Mouse (Mus musculus): ENCODE data around the gene Gm11034.
A peak's percentile ranks its signal among the peaks of the same experiment; 100 is the strongest.

Gm11034 gene

DNA sequence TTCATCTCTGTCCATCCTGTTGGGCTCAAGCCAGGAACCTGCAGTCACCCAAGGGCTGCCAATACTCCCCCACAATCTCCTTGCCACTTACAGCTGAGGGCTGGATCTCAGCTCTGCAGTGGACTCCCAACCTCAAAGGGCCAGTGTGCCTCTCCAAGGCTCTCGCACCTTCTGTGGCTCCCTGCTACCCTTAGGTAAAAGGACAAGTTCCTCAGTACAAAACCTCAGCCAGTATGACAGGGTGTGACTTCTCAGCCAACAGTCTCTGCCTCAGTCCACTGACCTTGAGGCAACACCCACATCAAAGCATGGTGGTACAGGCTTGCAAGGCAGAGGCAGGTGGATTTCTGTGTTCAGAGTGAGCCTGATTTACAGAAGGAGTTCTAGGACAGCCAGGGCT, 1.6 kb downstream of the Gm11034 start:
- peak; percentile 63 to 78 for DNase-seq (ENCODE audit: low spot score in 2 of 2)

DNA sequence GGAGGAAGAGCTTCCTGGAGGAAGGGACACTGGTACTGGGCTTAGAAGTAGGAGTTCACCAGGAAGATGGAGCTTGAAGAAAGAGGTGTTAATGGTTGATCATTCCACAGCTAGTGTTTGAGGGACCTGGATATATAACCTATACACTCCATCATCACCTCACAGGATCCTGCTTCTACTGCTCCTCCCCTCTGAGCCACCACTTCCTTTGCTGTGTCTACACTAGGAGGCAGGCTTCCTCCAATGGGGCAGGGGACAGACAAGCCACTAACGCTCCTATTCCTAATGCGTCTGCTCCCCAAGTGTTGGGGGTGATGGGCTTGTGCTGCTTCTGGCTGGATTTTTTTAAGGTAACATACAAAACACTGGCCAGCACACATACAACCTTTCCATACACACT, 2.7 kb downstream of the Gm11034 start:
- DNase-seq (ENCODE audit: low spot score in 2 of 2) = no peak

DNA sequence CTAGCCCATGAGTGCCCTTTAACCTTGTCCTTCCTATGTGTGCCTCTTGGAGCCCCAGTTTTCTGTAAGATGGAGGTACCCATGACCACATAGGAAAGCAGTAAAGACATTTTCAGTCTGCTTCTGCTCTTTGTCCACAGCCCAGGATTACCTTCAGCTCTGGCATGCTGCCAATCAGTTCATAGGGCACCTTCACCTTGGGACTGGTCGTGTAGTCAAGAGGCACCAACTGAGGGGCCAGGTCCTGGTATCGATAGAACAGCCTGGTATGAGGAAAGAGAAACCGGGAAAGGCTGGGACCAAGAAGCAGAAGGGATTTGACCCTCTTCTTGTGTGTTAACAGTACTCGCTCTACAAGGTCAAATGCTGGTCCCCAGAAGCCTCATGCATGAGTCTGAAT, 3.2 kb downstream of the Gm11034 start:
- no peak for DNase-seq (ENCODE audit: low spot score in 2 of 2)

DNA sequence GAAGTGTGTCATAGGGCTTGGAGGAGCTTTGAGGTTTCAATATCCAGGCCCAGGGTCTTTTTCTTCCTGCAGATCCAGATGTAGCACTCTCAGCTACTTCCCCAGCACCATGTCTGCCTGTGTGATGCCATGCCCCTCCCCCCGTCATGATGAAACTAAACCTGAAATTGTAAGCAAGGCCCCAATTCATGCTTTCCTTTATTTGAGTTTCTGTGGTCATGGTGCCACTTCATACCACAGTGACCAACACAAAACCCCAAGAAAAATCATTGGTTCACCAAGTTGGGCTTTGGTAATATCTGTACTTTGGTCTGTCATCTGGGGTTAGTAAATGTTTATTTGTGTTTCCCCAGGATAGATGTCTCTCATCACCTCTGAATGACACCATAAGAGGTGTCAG, 4.9 kb downstream of the Gm11034 start:
- peak; percentile 34 to 67 for DNase-seq (ENCODE audit: low spot score in 2 of 2)

DNA sequence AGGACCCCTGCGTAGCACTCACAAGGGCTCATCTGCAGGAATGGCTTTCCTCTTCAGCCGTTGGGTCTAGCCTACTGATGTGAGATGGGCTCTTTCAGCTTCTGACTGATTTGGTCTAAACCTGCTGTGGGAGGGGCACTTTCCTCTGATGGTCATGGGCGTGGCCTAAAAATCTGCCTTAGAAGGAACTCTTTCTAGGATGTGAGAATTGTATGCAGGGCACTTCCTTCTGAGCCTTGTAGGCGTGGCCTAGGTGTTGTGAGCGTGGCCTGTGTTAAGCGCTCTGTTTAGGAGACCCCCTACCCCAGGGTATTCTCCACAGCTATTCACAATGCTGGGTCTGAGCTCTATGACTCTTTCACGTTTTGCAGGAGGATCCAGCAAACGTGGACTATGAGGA, 15.4 kb downstream of the Gm11034 start:
- no peak for DNase-seq (ENCODE audit: low spot score in 2 of 2)

DNA sequence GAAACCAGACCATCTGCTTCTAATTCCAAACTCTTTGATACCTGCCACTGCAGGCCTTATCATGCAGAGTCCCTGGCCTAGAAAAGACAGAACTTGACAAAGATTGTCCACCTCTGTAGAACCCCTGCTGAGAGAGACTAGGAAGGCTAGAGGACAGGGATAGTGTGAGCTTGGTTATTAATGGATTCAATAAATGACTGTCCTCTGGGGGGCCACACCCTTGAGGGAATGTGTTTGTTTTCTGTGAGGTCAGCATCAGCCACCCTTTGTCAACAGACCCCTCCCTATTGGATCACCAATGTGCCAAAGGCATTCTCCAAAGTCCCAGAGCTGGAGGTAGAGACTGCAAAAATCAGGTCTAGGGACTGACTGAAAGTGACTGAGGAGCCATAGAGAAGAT, 21.4 kb downstream of the Gm11034 start:
- DNase-seq (ENCODE audit: low spot score in 2 of 2) = no peak

DNA sequence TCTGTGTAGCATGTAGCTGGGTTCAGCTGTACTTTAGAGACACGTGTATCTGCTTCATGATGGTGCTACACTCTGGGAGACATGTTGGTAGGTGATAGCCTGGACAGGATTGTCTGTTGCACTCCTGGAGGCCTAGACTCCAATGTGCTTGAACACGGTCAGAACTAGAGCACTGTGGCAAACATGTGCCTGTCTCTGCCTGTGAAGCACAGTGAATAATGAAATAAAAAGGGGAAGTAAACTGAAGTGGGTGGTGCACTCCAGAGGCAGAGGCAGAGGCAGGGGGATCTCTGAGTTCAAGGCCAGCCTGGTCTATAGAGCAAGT, 23.3 kb downstream of the Gm11034 start:
- DNase-seq (ENCODE audit: low spot score in 2 of 2) = peak in 1 of 2 experiments; percentile 22

DNA sequence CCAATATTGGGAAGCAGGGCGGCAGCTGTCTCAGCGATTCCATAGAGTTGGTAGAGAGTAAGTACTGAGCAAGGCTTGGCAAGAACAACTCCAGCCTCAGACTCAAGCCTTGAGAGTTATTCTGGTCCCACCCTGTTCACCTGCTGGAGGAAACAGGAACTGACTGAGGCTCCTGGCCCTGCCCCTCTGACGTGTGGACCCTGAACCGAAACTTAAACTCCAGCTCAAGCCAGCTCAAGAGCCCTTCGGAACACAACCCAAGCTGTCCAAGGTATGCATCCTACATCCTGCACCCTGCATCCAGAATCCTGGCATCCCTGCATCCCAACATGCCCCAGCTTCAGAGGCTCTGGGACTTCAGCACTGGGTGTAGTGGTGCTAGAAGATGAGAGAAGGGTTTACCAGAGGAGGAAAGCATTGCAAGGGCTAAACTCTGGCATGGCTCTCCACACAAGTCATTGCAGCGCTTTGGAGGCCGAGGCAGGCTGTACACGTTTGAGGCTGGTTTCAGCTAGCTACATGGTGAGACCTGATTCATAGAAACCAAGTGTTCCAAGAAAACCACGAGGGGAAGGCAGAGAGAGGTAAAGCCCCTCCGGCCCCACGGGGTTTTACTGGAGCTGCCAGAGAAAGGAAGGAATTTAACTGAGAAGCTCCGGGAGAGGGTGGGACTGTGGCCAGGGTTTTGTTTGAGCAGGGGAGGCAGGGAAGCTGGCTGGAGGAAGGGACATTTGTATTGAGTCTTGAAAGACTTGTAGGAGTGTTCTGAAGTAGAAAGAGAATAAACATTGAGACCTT, 23.8 kb downstream of the Gm11034 start, which contains the start of gene Hsh2d:
Gene Hsh2d (plus strand): TSS at position 222 of the 798 bp plus-strand sequence.
- DNase-seq (ENCODE audit: low spot score in 2 of 2) = peak; percentile 67 to 81

DNA sequence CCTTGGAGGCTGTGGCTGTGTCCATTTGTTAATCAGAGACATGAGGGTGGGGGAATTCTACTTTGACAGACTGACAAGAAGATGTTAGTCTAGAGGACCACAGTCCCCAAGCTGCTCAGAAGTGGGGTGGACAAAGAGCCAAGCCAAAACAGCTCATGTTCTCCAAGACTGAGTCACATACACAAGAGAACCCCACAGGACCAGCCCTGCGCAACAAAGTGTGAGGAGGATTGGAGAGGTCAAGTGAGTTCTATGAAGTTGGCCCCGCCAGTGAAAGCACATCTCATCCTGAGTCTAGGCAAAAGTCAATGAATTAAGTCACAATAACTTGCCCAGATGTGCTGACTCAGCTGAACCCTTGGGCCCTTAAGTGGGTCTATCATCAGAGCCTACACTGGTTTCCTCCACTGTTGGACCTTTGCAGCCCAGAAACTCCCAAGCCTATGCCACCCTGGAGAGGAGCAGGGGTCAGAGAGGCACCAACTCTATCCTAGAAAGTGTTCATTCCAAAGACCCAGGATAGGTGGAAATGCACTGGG, 25.6 kb downstream of the Gm11034 start:
- no peak for DNase-seq (ENCODE audit: low spot score in 2 of 2)

DNA sequence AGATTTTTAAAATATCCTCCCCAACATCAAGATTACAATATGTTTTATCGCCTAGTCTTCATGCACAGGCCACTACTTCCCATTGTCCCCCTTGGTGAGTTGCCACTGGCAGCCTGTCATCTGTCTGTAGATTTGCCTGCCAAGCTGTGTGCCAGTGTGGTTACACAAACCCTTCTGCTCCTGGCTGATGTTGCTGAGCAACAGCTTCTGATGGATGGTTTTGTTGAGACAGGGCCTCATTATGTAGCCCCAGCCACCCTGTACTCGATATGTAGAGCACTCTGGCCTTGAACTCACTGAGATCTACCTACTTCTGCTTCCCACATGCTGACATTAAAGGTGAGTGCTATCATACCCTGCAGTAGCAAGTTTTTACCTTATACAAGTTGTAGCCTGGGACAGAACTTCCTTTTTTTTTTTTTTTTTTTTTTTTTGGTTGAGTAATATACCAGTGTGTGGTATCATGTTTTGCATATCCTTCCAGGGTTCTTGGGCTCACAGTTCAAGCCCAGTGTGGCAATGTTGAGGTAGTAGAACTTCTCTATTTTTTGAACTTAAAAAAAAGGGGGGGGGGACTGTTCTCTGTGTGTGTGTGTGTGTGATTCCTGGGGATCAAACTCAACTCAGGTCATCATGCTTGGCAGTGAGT, 29.8 kb downstream of the Gm11034 start:
- peak in 1 of 2 experiments; percentile 59 for DNase-seq (ENCODE audit: low spot score in 2 of 2)

DNA sequence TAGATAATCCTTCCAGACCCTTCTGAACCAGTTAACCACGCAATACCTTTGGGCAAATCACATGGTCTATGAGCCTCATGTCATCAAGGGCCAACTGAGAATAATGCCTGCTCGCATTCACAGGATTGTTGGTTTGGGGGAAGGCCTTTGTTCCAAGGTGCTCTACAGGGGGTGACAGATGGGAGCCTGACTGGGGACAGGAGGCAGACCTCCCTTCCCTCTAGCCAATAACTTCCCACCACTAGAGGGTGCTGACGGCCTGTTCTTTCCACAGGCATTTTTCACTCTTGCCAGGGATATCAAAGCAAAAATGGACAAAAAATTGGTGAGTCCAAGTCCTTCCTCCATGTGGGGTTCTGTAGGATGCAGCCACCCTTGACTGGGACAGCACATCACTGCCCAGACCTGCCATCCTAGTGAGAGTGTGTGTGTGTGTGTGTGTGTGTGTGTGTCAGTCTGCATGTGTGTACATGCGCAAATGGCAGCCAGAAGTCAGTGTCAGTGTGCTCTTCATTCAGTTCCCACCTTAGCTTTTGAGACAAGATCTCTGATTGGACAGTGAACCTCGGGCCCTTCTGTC, 36.0 kb downstream of the Gm11034 start:
- peak; percentile 66 to 80 for DNase-seq (ENCODE audit: low spot score in 2 of 2)

DNA sequence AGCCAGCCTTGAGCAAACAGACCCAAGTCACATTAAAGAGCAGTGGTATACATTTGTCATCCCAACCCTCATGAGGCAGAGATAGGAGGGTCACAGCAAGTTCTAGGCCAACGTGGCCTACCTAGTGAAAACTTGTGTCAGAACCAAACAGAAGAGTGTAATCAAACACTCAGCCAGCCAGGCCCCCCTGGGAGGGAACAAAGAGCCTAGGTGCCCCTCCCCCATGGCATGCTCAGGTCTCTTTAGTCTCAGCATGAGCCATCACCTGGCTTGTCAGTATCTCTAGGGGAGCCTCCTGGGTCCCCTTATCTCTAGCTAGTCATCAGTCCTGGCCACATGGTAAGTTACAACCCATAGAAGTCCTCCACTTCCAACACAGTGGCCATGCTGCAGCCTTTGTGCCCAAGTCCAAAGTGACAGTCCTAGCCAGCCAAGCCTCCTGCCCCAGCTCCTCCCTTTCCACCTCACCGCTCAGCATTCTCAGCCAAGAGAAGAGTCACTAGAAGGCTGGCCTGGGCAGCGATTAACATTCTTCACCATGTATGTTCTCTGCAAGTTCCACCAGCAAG, 43.7 kb downstream of the Gm11034 start:
- DNase-seq (ENCODE audit: low spot score in 2 of 2) = no peak

DNA sequence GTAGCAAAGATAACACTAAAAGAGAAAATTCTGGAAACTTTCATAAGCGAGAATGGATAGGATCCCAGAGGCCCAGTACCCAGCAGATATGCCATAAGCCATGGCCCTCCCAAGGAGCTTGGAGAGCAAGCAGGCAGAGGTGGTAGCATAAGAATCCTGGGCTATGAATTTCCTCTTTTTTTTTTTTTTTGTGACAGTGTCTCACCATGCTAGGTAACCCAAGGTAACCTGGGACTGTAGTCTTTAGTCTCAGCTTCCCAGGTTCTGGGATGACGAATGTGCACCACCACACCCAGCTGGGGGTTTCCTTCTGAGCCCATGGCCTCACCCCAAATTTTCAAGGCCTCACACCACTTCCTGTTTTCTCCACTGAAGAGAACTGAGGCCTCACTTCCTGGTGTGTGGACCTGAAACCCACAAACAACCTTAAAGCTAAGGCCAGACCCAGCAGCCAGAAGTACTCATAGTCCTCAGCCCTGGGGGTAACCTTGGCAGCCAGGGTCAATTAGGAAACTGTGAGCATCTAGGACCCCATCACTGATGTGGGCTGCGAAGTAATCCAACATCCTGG, 44.3 kb downstream of the Gm11034 start:
- peak; percentile 90 to 93 for DNase-seq (ENCODE audit: low spot score in 2 of 2)
